Mouse (Mus musculus) right cerebral cortex, postnatal 14 days (tissue): ENCODE measurements at regions not wholly inside any gene's neighbourhood (a gene's known extent, or its start where the extent isn't known, plus 50 kb on each side); places are given as distances from the start of the nearest gene placed in this dataset.
"Not testable (repeated sequence)": the region's sequence is repeated elsewhere in the genome, so short reads cannot be mapped to it uniquely, and the experiment has no call there.

Experiments
- DNase-seq: peaks from one replicate; pipeline ENCODE4 v3.0.0; 2022

- no peak for DNase-seq
Observed at GRCm38 (mm10) chr3:137227122-137227838, 113.6 kb upstream of the Emcn start.

DNA sequence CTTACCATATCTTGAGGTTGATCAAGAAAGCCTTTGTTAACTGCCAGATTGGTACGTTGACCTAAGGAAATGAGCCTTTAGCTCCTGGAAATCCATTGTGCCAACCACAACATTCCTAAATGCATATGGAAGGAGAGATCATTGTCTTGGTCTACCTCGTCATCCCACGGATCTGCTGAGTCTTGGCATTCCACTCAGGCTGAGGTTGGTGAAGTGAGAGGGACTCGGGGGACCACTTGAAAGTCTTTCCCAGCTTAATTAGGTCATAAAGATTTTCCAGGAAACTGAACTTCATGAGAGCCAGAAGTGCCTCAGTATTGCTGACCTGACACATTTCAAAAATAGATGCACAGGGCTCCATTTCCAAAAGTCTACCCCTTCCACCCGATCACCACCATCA, 112.5 kb upstream of the Emcn start:
- no peak for DNase-seq

DNA sequence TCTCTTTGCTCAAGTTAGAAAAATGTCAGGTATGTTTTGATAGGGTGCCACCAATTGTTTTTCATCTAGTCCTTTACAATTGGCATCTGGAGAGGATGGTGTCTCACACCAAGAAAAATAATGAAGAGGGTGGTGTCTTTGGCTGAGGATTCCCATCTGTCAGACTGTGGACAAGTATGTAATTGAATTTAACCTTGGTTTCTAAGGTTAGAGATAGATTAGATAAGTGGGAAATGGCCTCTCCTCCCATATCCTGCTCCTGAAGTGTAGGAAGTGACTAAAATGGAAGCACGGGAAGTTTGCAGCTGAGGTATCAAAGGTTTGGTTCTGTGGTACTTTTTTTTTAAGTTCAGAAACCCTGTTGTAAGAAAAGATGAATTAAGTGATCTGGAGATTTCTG, 98.0 kb upstream of the Emcn start:
- no peak for DNase-seq

DNA sequence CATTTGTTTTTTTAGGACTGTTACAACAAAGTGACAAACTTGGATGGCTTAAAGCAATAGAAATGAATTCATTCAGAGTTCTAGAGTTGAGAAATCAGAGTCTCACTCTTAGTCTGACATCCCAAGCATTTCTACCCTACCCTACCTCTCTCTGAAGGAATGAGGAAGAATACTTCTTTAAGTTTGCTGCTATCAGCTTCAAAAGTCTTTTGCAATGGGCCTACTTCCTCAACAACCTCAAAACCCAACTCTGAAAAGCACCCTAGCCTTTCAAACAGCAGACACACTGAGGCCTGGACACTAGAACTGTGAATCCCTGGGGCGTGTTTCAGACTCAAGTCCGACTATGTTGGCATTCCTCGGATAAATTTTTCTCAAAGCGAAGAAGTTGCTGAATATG, 77.0 kb upstream of the Emcn start:
- no peak for DNase-seq

GRCm38 (mm10) chr3:137267752-137268151, 73.1 kb upstream of the Emcn start:
- no peak for DNase-seq

DNA sequence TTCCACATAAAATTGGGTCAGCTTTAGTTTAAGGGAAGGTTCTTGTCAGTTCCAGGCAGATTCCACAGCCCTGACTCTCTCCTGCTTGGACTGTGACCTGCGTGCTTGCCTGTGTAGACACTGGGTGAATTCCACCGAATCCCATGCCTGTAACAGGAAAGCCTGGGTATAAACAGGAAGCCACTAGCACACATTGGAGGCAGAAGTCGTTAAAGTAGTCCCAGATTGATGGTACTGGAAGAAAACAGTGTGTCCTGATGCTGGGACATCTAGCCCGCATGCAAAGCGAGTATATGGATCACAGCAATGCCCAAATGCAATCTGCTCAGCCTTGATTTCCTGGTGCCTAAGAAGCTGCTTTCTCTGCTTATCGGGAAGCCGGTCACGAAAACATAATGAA, 65.4 kb upstream of the Emcn start:
- DNase-seq, result peak; percentile 4

DNA sequence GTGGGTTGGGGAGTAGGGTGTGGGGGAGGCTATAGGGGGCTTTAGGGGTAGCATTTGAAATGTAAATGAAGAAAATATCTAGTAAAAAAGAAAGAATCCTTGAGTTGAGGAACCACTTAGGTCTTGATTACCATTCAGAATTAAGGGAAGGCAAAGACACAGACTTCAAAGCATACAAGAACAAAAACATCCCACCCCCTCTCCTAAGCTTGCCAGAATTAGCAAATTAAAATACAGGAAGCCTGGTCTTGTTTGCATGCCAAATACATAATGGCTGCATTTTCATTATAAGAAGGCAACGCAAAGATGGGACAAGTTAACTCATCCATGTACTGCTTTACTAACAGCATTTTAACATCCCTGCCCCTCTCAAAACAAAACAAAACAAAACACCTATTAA, 61.6 kb upstream of the Emcn start:
- no peak for DNase-seq

DNA sequence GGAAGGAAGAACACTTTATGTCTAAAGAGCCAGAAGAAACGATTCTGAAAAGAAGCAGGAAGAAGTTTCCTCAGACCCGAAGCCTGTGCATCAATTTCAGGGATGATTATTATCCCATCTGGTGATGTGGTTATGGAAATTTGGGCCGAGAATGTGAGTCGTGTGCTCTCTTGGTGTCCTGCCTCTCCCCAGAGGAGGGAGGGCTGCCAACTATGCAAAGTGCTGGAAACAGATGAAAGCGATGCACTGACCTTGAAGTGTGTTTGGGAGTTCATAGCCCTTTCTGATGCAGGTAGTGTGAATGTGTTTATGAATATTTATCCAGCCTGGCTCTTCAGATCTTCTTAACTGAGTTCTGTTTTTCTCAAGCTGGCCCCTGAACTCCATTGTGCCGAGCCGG, 59.8 kb upstream of the Emcn start:
- no peak for DNase-seq

DNA sequence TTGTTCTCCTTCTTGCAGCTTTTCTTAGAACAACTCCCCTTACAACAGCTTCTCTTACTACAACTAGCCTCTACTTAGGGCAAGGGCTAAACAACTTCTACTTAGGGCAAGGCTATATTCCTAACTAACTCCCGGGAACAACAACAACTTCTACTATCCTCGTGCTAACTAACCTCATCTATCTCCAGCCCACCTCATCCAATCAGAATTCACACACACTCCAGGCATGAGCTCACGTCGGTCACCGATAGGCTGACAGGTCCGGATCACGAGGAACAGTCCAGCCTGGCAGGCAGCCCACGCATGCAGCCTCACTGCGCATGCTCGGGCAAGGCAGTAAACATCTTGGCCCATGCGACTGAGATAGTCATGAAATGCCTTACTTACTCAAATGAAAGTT, 53.3 kb upstream of the Emcn start:
- DNase-seq, result not testable (repeated sequence)

GRCm38 (mm10) chr3:137288301-137288942, 52.4 kb upstream of the Emcn start:
- DNase-seq, result no peak

DNA sequence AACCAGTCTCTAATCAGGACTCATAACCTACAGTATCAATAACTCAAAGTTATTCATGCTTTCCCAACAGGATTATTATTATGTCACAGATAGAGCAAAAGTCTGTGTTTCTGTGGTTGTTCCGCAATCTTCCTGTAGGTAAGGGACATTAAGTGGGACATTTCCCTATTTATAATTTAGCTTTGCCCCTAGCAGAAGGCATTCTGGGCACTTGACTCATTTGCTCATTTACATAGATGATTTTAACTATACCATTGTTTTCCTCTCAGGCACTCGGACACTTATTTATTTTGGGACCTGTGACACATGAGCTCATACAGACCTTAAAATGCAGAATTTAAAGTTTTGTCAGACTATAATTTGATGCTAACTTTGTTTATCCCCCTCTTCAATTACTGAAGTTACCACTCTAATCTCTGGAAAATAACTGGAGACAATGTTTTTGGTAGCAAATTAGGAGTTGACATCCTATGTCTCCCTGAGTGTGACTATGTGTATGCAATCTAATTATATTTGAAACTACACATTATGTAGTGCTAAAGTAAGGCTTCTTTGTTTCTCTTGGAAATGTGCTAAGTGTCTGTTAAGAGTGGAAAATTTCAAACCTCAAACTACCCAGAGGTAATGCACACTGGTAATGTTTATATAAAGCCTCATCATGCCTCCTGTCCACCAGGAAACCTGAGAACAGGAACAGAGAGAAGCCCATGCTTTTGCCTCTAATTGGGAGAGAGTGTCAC, 51.8 kb upstream of the Emcn start:
- DNase-seq, result no peak

DNA sequence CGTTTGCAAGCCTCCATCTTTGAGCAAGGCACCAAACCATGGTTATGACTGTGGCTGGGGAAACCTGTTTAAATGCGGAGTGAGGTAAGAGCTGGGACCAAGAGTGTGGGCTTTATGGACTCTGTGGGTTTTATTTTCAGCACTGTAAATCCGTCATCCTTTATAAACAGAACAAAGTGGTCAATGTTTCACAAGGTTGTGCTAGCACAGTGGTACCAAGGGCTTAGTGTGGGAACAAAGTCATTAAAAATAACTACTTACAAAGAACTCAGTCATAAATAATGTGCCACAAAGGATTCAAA, 51.2 kb upstream of the Emcn start:
- no peak for DNase-seq
